32 mouse cellular contexts compared by ENCODE assay signal in genomic region chr16:36337171-36337570, GRCm38 (mm10). TPM values are rescaled to one million over a fixed set of nuclear protein-coding genes. Genes with fewer than 3 reads are reported as not detected.
DNase-seq lines count a peak whose midpoint lies in the region; ATAC-seq lines count a peak whose summit lies in the region.
"Had no signal": no experiment of that assay in that cellular context is flagged by ENCODE, and none has a peak within 500 bp of the region (broad histone marks: within the 10 kb centered on the region; RNA-seq: fewer than 3 reads in every experiment).

No protein-coding gene starts in this region.

- intact Hi-C loops in left cerebral cortex, postnatal 4 days (cut with DNase I) = no loop called here
- intact Hi-C loops in heart, postnatal 25 days (cut with DNase I) = no loop called here

- no peaks in the 10 kb centered on the region for H3K36me3 ChIP-seq in embryonic facial prominence, embryonic 14.5 days (ENCODE audit: control insufficient read depth, insufficient read depth, low read length)
- no peaks in the 10 kb centered on the region for H3K36me3 ChIP-seq in embryonic facial prominence, embryonic 10.5 days (replicated peaks)
- H3K36me3 ChIP-seq: heart, embryonic 12.5 days; limb, embryonic 15.5 days; liver, embryonic 13.5 days; neural tube, embryonic 12.5 days; stomach, embryonic 15.5 days had no signal

- ATAC-seq in embryonic facial prominence, embryonic 14.5 days (ENCODE audit: low read depth) = no peak
- ATAC-seq: CD4-positive, CD25-positive, alpha-beta regulatory T cell, adult 4 months; forebrain, embryonic 13.5 days; intestine, postnatal 0 days; midbrain, embryonic 16.5 days had no signal

- 38% methylated on average over 2 of the region's 2 CpGs for WGBS in embryonic facial prominence, embryonic 14.5 days
- 77% methylated on average over 2 of the region's 2 CpGs for WGBS in embryonic facial prominence, embryonic 10.5 days

- no peak overlapping the region for H3K9ac ChIP-seq in embryonic facial prominence, embryonic 14.5 days (ENCODE audit: low read depth, low read length)
- H3K9ac ChIP-seq: forebrain, embryonic 13.5 days; heart, embryonic 12.5 days; hindbrain, embryonic 14.5 days; limb, embryonic 15.5 days; liver, embryonic 13.5 days; neural tube, embryonic 12.5 days; stomach, embryonic 15.5 days had no signal

- H3K4me1 ChIP-seq in embryonic facial prominence, embryonic 14.5 days (ENCODE audit: control insufficient read depth, insufficient read depth, low read length) = no peaks in the 10 kb centered on the region
- no peaks in the 10 kb centered on the region for H3K4me1 ChIP-seq in embryonic facial prominence, embryonic 10.5 days
- H3K4me1 ChIP-seq: forebrain, embryonic 13.5 days; heart, embryonic 12.5 days; limb, embryonic 15.5 days; liver, embryonic 13.5 days; neural tube, embryonic 12.5 days; stomach, embryonic 15.5 days had no signal

- H3K4me3 ChIP-seq in embryonic facial prominence, embryonic 14.5 days (ENCODE audit: low read depth, low read length) = no peak overlapping the region
- H3K4me3 ChIP-seq in embryonic facial prominence, embryonic 10.5 days = no peak overlapping the region
- H3K4me3 ChIP-seq: forebrain, embryonic 13.5 days; gastrocnemius, adult 2 months; heart, embryonic 12.5 days; limb, embryonic 15.5 days; liver, embryonic 13.5 days; neural tube, embryonic 12.5 days; stomach, embryonic 15.5 days had no signal

- no peak overlapping the region for H3K4me2 ChIP-seq in embryonic facial prominence, embryonic 14.5 days (ENCODE audit: low read depth, low read length)
- H3K4me2 ChIP-seq: forebrain, embryonic 13.5 days; heart, embryonic 12.5 days; hindbrain, embryonic 14.5 days; limb, embryonic 15.5 days; liver, embryonic 13.5 days; neural tube, embryonic 12.5 days; stomach, embryonic 15.5 days had no signal

- H3K27ac ChIP-seq in embryonic facial prominence, embryonic 14.5 days (replicated peaks; ENCODE audit: low read depth, low read length) = no peak overlapping the region
- H3K27ac ChIP-seq in embryonic facial prominence, embryonic 10.5 days (replicated peaks) = no peak overlapping the region
- H3K27ac ChIP-seq: forebrain, embryonic 13.5 days; gastrocnemius, adult 2 months; hindbrain, embryonic 14.5 days; limb, embryonic 15.5 days; liver, embryonic 13.5 days; neural tube, embryonic 12.5 days; stomach, embryonic 15.5 days had no signal

- DNase-seq in embryonic facial prominence, embryonic 14.5 days (ENCODE audit: low spot score) = peak; percentile 63
- no peak for DNase-seq in embryonic facial prominence, embryonic 10.5 days (ENCODE audit: low spot score)
- DNase-seq in left cerebral cortex, postnatal 4 days = peak; percentile 7
- no peak for DNase-seq in left cerebral cortex, adult 9 months (ENCODE audit: low spot score in 2 of 2)
- peak; percentile 6 for DNase-seq in right cerebral cortex, postnatal 14 days
- DNase-seq in right cerebral cortex, postnatal 25 days = no peak
- DNase-seq in heart, postnatal 25 days (ENCODE audit: low spot score) = no peak
- DNase-seq: adrenal gland, adult 2 months; adrenal gland, postnatal 36 days; cerebellum, adult 9-11 months; gastrocnemius, adult 2 months; gastrocnemius, postnatal 36 days; liver, embryonic 13.5 days; lung, adult 18-20 months; lung, postnatal 14 days had no signal

- H3K9me3 ChIP-seq in embryonic facial prominence, embryonic 14.5 days (ENCODE audit: control insufficient read depth, low read length) = no peaks in the 10 kb centered on the region
- no peaks in the 10 kb centered on the region for H3K9me3 ChIP-seq in embryonic facial prominence, embryonic 10.5 days
- H3K9me3 ChIP-seq: forebrain, embryonic 13.5 days; heart, embryonic 12.5 days; limb, embryonic 15.5 days; liver, embryonic 13.5 days; neural tube, embryonic 12.5 days; stomach, embryonic 15.5 days had no signal

- H3K27me3 ChIP-seq in embryonic facial prominence, embryonic 14.5 days (replicated peaks; ENCODE audit: control insufficient read depth, insufficient read depth, low read length) = no peaks in the 10 kb centered on the region
- H3K27me3 ChIP-seq in embryonic facial prominence, embryonic 10.5 days (replicated peaks; ENCODE audit: low read depth, poor library complexity, severe bottlenecking) = no peaks in the 10 kb centered on the region
- H3K27me3 ChIP-seq: forebrain, embryonic 13.5 days; heart, embryonic 12.5 days; limb, embryonic 15.5 days; liver, embryonic 13.5 days; neural tube, embryonic 12.5 days; stomach, embryonic 15.5 days had no signal

RNA-seq across cellular contexts. Expression of gene BC117090, which starts 3.0 kb away (rescaled TPM):
- 1.2 TPM in 1 of 2 replicates, not detected in the other for polyA plus RNA-seq in embryonic facial prominence, embryonic 14.5 days (2014; fragmentation: Nextera tagmentation; extraction: Ambion mirVana)
- not detected in 2 replicates for polyA plus RNA-seq in embryonic facial prominence, embryonic 10.5 days (2016; fragmentation: Nextera tagmentation; extraction: Ambion mirVana)
- total RNA-seq in left cerebral cortex, postnatal 4 days (2021) = not detected
- not detected for total RNA-seq in heart, postnatal 25 days (2021)
- total RNA-seq: adrenal gland, adult 2 months; adrenal gland, postnatal 36 days; gastrocnemius, adult 2 months; gastrocnemius, postnatal 36 days; heart, adult 18-20 months; hematopoietic stem cell, adult 5-6 weeks; layer of hippocampus, postnatal 10 days; left cerebral cortex, adult 18-20 months; left cerebral cortex, postnatal 25 days had no signal
- polyA plus RNA-seq: adrenal gland, adult 2 months; CD4-positive, CD25-positive, alpha-beta regulatory T cell, adult 4 months; cortical plate, adult 2 months; forebrain, embryonic 13.5 days; heart, embryonic 12.5 days; heart, postnatal 0 days; hindbrain, embryonic 14.5 days; intestine, postnatal 0 days; kidney, embryonic 16.5 days; midbrain, embryonic 16.5 days; neural tube, embryonic 12.5 days had no signal

RNA-seq across cellular contexts. Expression of gene BC100530, which starts 30.4 kb away (rescaled TPM):
- polyA plus RNA-seq in embryonic facial prominence, embryonic 14.5 days (2014; fragmentation: Nextera tagmentation; extraction: Ambion mirVana) = 50.8 and 126 TPM in 2 replicates
- polyA plus RNA-seq in embryonic facial prominence, embryonic 10.5 days (2016; fragmentation: Nextera tagmentation; extraction: Ambion mirVana) = 0.39 TPM in 1 of 2 replicates, not detected in the other
- total RNA-seq in left cerebral cortex, postnatal 4 days (2021) = not detected
- total RNA-seq in heart, postnatal 25 days (2021) = not detected
- total RNA-seq: adrenal gland, adult 2 months; adrenal gland, postnatal 36 days; gastrocnemius, adult 2 months; gastrocnemius, postnatal 36 days; heart, adult 18-20 months; left cerebral cortex, adult 18-20 months; left cerebral cortex, postnatal 25 days had no signal
- polyA plus RNA-seq: adrenal gland, adult 2 months; CD4-positive, CD25-positive, alpha-beta regulatory T cell, adult 4 months; cortical plate, adult 2 months; forebrain, embryonic 13.5 days had no signal

Comparison
In these comparisons a context has a peak if more than half of its experiments do, and no peak if none do; other contexts are left out.
1. DNase-seq: peak in embryonic facial prominence, embryonic 14.5 days (single experiment), left cerebral cortex, postnatal 4 days (single experiment) and right cerebral cortex, postnatal 14 days (single experiment); none in embryonic facial prominence, embryonic 10.5 days (single experiment), left cerebral cortex, adult 9 months (0 of 2), right cerebral cortex, postnatal 25 days (single experiment) and heart, postnatal 25 days (single experiment).